ENCODE assay signal across 9 mouse cellular contexts in the genomic region with DNA sequence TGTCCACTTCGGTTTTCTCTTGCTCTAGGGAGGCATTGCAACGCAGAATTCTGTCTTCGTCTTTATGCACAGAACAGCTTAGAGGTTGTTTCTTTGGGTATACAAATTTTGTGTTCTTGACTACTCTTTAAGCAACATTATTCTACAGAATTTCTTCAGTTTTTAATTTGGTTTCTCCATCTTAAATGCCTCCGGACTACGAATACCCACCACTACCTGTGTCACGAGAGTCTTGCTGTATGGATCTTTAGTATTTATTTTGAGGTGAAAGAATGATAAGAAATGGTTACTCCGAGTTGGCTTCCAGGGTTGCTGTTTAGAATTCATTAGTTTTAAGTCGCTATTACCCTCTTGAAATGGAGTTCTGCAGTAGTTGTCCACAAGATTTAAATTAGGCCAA. TPM values are rescaled to one million over a fixed set of nuclear protein-coding genes. Genes with fewer than 3 reads are reported as not detected.
DNase-seq lines count a peak whose midpoint lies in the region; ATAC-seq and TF ChIP-seq lines count a peak whose summit lies in the region.
"Had no signal": no experiment of that assay in that cellular context is flagged by ENCODE, and none has a peak within 500 bp of the region (broad histone marks: within the 10 kb centered on the region; RNA-seq: fewer than 3 reads in every experiment).

No protein-coding gene starts in this region.

- peaks cover 15% of the 10 kb centered on the region; the same call in 1 of the 2 replicates for H3K79me2 ChIP-seq in macrophage (ENCODE audit: inconsistent target)

- no peak for DNase-seq in heart, postnatal 25 days (ENCODE audit: low spot score)
- DNase-seq in forebrain, postnatal 0 days = no peak
- DNase-seq in ovary, postnatal 14 days (ENCODE audit: low spot score) = no peak
- no peak for DNase-seq in layer of hippocampus, adult 18-20 months (ENCODE audit: low spot score in 2 of 2)
- DNase-seq in left cerebral cortex, postnatal 36 days (ENCODE audit: low spot score in 2 of 2) = no peak

- H3K4me2 ChIP-seq in heart, embryonic 11.5 days = peak overlapping the region; percentile 75
- H3K4me2 ChIP-seq in forebrain, postnatal 0 days (ENCODE audit: low read depth) = peak overlapping the region; percentile 84

- no peaks in the 10 kb centered on the region; the same call in 1 of the 2 replicates for H3K27me3 ChIP-seq in heart, embryonic 11.5 days (ENCODE audit: control insufficient read depth, insufficient read depth, low read length)
- no peaks in the 10 kb centered on the region for H3K27me3 ChIP-seq in E14TG2a.4 (ENCODE audit: insufficient read depth, low read length)
- no peaks in the 10 kb centered on the region for H3K27me3 ChIP-seq in forebrain, postnatal 0 days (ENCODE audit: insufficient read depth, low read length)

- intact Hi-C loops in heart, postnatal 25 days (cut with DNase I) = loop anchor here (5.0 to 10.0 kb wide), 4 partner anchors 48 to 690 kb away; a partner anchor contains a TSS
- intact Hi-C loops in left cerebral cortex, postnatal 36 days (cut with DNase I) = loop anchor here (5.0 kb wide), 2 partner anchors 87 to 198 kb away; a partner anchor contains a TSS

- no peaks in the 10 kb centered on the region for H3K36me3 ChIP-seq in heart, embryonic 11.5 days (ENCODE audit: control insufficient read depth, insufficient read depth, low read length)
- peaks cover 27% of the 10 kb centered on the region for H3K36me3 ChIP-seq in E14TG2a.4 (ENCODE audit: insufficient read depth, low read length)
- no peaks in the 10 kb centered on the region for H3K36me3 ChIP-seq in forebrain, postnatal 0 days (ENCODE audit: insufficient read depth)
- H3K36me3 ChIP-seq in macrophage (ENCODE audit: inconsistent target) = no peaks in the 10 kb centered on the region

- TF ChIP-seq CTCF in E14TG2a.4 (conservative IDR thresholded peaks at IDR 0.05; ENCODE audit: low read length) = no peak
- no peak for TF ChIP-seq CTCF in forebrain, postnatal 0 days (IDR thresholded peaks at IDR 0.05; ENCODE audit: low read depth)

- no peak overlapping the region for H3K27ac ChIP-seq in heart, embryonic 11.5 days (ENCODE audit: low read depth, low read length)
- no peak overlapping the region for H3K27ac ChIP-seq in forebrain, postnatal 0 days (ENCODE audit: low read depth, low read length)
- H3K27ac ChIP-seq in macrophage = no peak overlapping the region

- H3K9ac ChIP-seq in heart, embryonic 11.5 days (ENCODE audit: low read depth, low read length) = no peak overlapping the region
- no peak overlapping the region for H3K9ac ChIP-seq in forebrain, postnatal 0 days

- no peaks in the 10 kb centered on the region; the same call in 1 of the 2 replicates for H3K4me1 ChIP-seq in heart, embryonic 11.5 days (ENCODE audit: control insufficient read depth, insufficient read depth, low read length)
- peaks cover 67% of the 10 kb centered on the region for H3K4me1 ChIP-seq in E14TG2a.4 (replicated peaks; ENCODE audit: low read depth, low read length)
- H3K4me1 ChIP-seq in forebrain, postnatal 0 days (ENCODE audit: insufficient read depth) = 0 out of 2 replicates have a peak, but pooled peaks cover 6% of the 10 kb centered on the region

- WGBS in heart, embryonic 11.5 days (ENCODE audit: insufficient replicate concordance) = 42% methylated on average over 8 of the region's 8 CpGs
- WGBS in forebrain, postnatal 0 days = 46% methylated on average over 8 of the region's 8 CpGs
- WGBS in macrophage (ENCODE audit: missing documents) = 91% methylated on average over 8 of the region's 8 CpGs

- H3K4me3 ChIP-seq in heart, embryonic 11.5 days (ENCODE audit: low read depth, low read length) = peak overlapping the region; percentile 90
- H3K4me3 ChIP-seq in E14TG2a.4 (replicated peaks; ENCODE audit: low read length) = peak overlapping the region; percentile 99
- peak overlapping the region; percentile 91; the same call in 1 of the 2 replicates for H3K4me3 ChIP-seq in forebrain, postnatal 0 days (ENCODE audit: low read depth, low read length)
- H3K4me3 ChIP-seq in macrophage (ENCODE audit: inconsistent target) = peak overlapping the region; percentile 51; the same call in 1 of the 2 replicates

- no peaks in the 10 kb centered on the region for H3K9me3 ChIP-seq in heart, embryonic 11.5 days (replicated peaks; ENCODE audit: control insufficient read depth, low read length)
- H3K9me3 ChIP-seq in E14TG2a.4 (ENCODE audit: low read length) = no peaks in the 10 kb centered on the region
- no peaks in the 10 kb centered on the region for H3K9me3 ChIP-seq in forebrain, postnatal 0 days (ENCODE audit: low read length)

- no peak for ATAC-seq in heart, embryonic 11.5 days (replicated peaks; ENCODE audit: insufficient number of reproducible peaks, low FRiP score, low TSS enrichment)
- no peak for ATAC-seq in forebrain, postnatal 0 days
- ATAC-seq: CD4-positive, CD25-positive, alpha-beta regulatory T cell, adult 4 months had no signal

RNA-seq across cellular contexts. Expression of a gene that starts 1.3 kb away (rescaled TPM):
- 24.1 and 29.9 TPM in 2 replicates for polyA plus RNA-seq in heart, embryonic 11.5 days (2014; fragmentation: Nextera tagmentation; extraction: Ambion mirVana)
- total RNA-seq in heart, postnatal 25 days (2021) = 10 to 100 TPM; 18.0 to 21.5 TPM
- total RNA-seq in forebrain, postnatal 0 days (2014; rRNA removed) = 14.8 and 17.7 TPM in 2 replicates
- polyA plus RNA-seq in forebrain, postnatal 0 days (2015; fragmentation: Nextera tagmentation; extraction: Ambion mirVana) = 29.8 and 38.3 TPM in 2 replicates
- total RNA-seq in macrophage (2018; cell fraction: chromatin; rRNA removed) = 10 to 100 TPM in 25 of 26 experiments, 1 to 10 TPM in 1; 7.5 to 76.4 (median 22.3) TPM
- total RNA-seq in macrophage (2018; cell fraction: cytosol; rRNA removed) = 10 to 100 TPM; 15.7 to 64.9 (median 23.4) TPM
- total RNA-seq in macrophage (2018; cell fraction: nucleus; rRNA removed) = 100 to 1,000 TPM in 2 of 26 experiments, 10 to 100 TPM in 24; 18.0 to 116 (median 34.5) TPM
- 9.7 to 19.7 TPM (median 12.9 TPM) in 3 replicates for polyA plus RNA-seq in macrophage (2018)
- 10 to 100 TPM; 21.9 to 23.6 TPM for total RNA-seq in layer of hippocampus, adult 18-20 months (2021)
- 10 to 100 TPM; 20.5 to 21.9 TPM for total RNA-seq in left cerebral cortex, postnatal 36 days (2021)
